Mouse (Mus musculus) testis, adult 10 weeks (tissue): Measurements from ENCODE around the gene Gm10197. TPM values are rescaled to one million over a fixed set of nuclear protein-coding genes. Genes with fewer than 3 reads are reported as not detected.

Experiments used
- polyA plus RNA-seq: library from polyadenylated mRNA; stranded (reverse); fragments of 350-450 nt; fragmentation: Illumina TruSeq; extraction: RNeasy Lipid Tissue Mini Kit (QIAGEN cat#74804); gene quantifications from one replicate; pipeline ENCODE4 v1.2.3, GENCODE M21; 2014; ENCODE audit warnings: low read depth, low replicate concordance

The Gm10197 gene
- not detected for polyA plus RNA-seq

DNA sequence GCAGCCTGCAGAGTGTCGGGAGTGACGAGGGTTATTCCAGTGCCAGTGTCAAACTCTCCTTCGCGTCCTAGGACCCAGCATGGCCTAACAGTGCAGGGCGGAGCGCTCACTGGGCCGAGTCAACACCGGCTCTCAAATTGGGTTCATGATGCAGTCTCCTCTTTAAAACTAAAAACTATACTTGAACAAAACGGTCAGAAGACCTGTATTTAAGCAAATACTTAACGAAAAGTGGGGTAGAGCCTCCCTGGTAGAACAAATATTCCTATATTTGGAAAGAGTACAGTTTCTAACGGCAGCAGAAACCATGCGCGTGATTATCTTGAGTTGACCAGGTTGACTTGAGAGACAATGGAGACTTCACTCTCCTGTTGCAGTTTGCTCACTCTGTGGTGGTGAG lies at the start of gene Gm10197:
Gm10197 (minus strand) TSS at position 101 of the 400 bp plus-strand sequence.

DNA sequence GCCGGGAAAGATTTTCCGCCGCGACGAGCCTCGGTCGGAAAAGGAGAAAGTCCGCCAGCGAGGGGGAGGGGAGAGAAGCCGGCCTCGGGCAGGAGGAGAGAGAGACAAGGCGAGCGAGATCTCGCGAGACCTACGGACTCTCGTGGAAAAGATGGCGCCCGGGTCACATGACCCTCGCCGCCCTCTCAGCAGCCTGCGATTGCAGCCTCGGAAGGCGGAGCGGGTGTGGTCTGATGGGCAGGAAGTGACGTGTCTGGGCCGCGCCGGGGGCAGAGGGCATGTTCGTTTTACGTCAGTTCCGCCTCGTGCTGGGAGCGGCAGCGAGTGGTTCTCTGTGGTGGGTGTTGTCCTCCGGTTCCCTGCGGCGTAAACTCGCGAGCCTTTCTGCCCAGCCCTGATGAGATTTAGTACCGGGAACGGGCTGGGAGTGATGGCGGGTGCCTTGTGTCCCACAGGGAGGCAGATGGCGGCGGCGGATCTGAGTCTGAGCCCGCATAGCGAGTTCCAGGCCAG lies 19.0 kb upstream of the Gm10197 start, which contains the start of gene Smndc1:
Smndc1 (minus strand) TSS at position 84 of the 513 bp plus-strand sequence.

Other genes starting within 250 kb of the Gm10197 start
- gene Add3, start 231.3 kb downstream of the Gm10197 start, polyA plus RNA-seq: 50.3 TPM
- 93.1 TPM for gene Mxi1, start 61.2 kb downstream of the Gm10197 start, polyA plus RNA-seq
- gene Smndc1, start 18.8 kb upstream of the Gm10197 start, polyA plus RNA-seq: 87.6 TPM
- 1.8 TPM for gene Dusp5, start 157.3 kb upstream of the Gm10197 start, polyA plus RNA-seq
- 13.0 TPM for gene Nutf2-ps1, start 217.3 kb upstream of the Gm10197 start, polyA plus RNA-seq
- 110 TPM for gene Smc3, start 228.6 kb upstream of the Gm10197 start, polyA plus RNA-seq